Mouse (Mus musculus): ENCODE results near the gene Was.
"Not testable (repeated sequence)": the region's sequence is repeated elsewhere in the genome, so short reads cannot be mapped to it uniquely, and the experiment has no call there.

The Was gene

DNA sequence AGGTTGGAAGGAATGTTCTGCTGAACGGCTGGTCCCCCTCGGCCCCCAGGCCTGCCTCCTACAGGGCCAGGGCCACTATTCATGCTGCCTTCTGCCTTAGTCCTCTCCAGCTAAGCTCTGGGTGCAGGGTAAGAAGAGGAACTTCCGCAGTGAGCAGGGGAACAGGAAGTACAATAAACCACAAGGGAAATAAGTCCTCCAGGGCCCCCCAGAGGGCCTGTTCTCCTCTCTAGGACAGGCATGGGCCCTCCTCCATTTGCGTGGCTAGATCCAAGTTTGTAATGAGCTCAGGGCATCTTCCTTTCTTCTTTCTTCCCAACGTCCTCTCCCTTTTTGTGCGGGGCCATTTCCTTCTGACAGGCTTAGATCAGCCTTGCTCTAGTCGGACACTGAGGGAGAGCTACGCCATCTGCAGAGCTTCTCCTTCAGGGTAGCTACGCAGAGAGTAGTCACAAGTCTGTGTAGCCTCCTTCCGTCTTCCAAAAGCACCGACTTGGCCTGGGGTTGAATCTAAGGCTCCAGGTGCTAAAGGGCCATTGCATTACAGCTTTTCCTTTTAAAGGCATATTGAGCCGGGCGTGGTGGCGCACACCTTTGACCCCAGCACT is at the start of gene Was:
TSS of gene Was (minus strand) at position 153 of the 608 bp plus-strand sequence.
- DNase-seq (ENCODE audit: extremely low read depth, insufficient read length, low spot score): no peak

DNA sequence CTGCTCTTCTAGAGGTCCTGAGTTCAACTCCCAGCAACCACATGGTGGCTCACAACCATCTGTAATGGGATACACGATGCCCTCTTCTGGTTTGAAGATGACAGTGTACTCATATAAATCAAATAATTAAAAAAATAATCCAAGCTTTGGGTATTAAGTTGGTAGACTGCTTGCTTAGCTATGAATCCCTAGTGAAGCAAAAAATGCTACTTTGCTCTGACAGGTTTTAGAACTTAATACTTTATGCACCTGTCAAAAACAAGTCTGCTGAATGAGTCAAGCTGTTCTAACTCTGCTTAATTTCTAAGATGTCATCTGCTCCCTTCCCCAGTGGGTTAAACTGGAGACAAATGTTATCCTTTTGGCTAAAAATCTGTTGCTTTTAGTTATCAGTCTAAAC is 49.2 kb upstream of the Was start:
- no peak for DNase-seq (ENCODE audit: extremely low read depth, insufficient read length, low spot score)

- DNase-seq (ENCODE audit: extremely low read depth, insufficient read length, low spot score): no peak
Observed at GRCm38 (mm10) chrX:8135886-8136285, 45.6 kb upstream of the Was start.

DNA sequence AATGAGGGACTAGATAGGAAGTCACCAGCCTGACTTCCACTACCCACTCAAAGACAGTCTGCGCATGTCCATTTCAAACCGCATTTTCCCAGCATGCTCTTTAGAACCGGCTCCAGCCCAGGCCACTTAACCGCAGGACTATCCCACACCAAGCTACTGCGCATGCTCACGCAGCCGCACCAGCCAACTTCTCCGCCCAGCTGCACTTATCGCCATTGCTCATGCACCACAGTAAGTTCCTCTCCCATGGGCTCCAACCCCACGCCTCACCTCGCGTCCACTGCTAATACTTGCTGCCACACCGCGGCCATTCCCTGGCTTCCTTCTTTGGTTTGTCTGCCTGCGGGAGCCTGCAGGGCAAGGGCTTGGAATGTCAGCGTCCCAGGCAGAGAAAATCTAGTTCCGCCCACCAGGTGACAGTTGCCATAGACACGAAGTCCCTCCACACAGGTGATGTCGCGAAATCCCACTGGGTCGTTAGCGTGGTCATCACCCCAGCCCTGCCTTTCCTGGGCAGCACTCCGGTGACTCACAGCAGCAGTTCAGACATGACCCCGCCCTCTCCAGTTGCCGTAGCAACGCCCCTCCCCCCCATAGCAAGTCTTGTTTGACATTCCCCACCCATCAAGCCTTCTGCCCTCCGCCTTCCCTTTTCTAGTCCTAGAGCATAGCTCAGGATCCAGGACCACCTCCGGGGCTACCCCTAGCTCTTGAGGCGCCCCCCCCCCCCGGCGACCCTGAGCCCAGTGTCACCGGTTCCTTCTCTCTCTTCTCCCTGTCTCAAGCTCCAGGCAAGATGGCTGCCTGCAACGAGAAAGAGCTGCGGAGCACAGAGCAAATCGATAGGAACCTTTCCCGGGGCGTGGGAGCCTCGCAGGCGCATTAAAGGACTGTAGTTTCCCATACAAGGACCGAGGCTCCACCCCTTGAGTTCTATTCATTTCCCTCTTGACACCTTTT is 42.0 kb upstream of the Was start, which contains the start of gene Wdr13:
TSS of gene Wdr13 (minus strand) at position 876 of the 960 bp plus-strand sequence.
- DNase-seq (ENCODE audit: extremely low read depth, insufficient read length, low spot score): peak; percentile 92

- DNase-seq (ENCODE audit: extremely low read depth, insufficient read length, low spot score): no peak
Observed at GRCm38 (mm10) chrX:8131393-8131792, 41.1 kb upstream of the Was start.

DNA sequence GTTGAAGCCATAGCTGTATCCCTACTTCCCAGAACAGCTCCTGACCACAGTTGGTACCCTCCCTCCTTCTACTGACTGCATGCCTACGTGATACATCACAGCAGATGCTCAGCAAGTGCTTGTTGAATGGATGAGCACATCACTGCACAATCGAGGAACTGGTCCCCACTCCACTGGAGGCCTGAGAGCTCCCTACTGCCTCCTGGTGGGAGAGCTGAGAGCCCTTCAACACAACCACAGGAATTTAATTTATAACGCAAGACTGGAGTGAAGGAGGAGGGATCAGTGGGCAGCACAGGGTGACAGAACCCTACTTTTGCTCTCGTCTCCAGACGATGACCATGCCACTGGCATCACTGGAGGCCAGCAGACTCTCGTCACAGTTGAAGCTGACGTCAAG is 34.9 kb upstream of the Was start:
- DNase-seq (ENCODE audit: extremely low read depth, insufficient read length, low spot score): no peak

- DNase-seq (ENCODE audit: extremely low read depth, insufficient read length, low spot score): no peak
Observed at GRCm38 (mm10) chrX:8123821-8124470, 33.6 kb upstream of the Was start.

- no peak for DNase-seq (ENCODE audit: extremely low read depth, insufficient read length, low spot score)
Observed at GRCm38 (mm10) chrX:8117264-8117663, 27.0 kb upstream of the Was start.

DNA sequence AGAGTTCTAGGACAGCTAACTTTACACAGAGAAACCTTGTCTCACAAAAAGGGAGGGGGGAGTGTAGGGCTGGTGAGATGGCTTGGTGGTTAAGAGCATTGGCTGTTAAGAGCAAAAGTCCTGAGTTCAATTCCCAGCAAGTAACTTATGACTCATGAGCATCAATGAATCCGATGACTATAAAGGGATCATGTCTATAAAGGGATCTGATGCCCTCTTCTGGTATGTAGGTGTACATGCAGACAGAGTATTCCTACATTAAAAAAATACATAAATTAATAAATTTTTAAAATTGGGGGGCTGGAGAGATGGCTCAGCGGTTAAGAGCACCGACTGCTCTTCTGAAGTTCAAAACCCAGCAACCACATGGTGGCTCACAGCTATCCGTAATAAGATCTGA is 25.0 kb upstream of the Was start:
- DNase-seq (ENCODE audit: extremely low read depth, insufficient read length, low spot score): no peak

GRCm38 (mm10) chrX:8105019-8105418 is 14.7 kb upstream of the Was start:
- no peak for DNase-seq (ENCODE audit: extremely low read depth, insufficient read length, low spot score)

- no peak for DNase-seq (ENCODE audit: extremely low read depth, insufficient read length, low spot score)
Observed at GRCm38 (mm10) chrX:8102213-8102668, 11.9 kb upstream of the Was start.

DNA sequence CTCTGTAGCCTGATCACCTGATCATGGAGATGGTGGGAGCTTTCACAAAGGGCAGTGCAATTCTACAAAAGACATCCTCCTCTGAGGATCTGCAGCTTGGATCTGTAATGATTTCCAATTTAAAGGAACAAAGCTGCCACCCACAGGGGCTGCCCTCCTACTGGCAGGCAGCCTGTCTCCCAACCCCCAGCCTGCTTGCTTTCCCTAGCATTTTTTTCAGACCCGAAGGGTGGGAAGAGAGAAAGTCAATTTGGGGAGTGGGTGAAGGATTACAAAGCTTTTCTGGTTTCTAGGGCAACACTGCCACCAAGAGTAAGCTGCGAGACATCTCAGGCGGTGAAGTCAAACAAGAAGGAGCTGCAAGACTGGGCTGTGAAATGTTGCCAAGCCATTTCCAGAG is 10.7 kb upstream of the Was start:
- DNase-seq (ENCODE audit: extremely low read depth, insufficient read length, low spot score): no peak

GRCm38 (mm10) chrX:8099435-8099834 is 9.1 kb upstream of the Was start:
- DNase-seq (ENCODE audit: extremely low read depth, insufficient read length, low spot score): no peak

DNA sequence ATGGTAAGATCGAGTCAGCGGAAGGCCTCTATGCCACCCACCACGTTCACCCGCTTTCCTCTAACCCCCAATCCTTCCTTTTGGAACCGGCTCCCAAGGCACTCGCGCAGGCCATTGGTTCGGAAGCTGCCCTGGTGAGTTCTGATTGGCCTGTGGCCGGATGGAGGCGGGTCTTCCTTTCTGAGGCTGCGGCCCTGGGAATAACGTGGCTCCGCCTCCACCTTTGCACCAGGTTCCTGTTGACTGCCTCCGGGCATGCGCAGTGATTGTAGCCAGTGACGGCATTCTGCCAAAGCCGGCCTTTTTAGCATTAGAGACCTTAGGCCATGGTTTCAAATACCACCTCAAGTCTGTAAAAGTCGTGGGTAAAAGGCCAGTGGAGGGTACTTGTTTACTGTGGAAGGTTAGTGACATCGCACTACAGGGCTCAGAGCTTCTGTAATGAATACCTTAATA is 6.5 kb upstream of the Was start:
- peak; percentile 91 for DNase-seq (ENCODE audit: extremely low read depth, insufficient read length, low spot score)

- DNase-seq (ENCODE audit: extremely low read depth, insufficient read length, low spot score): not testable (repeated sequence)
Observed at GRCm38 (mm10) chrX:8096068-8096786, 5.9 kb upstream of the Was start.

DNA sequence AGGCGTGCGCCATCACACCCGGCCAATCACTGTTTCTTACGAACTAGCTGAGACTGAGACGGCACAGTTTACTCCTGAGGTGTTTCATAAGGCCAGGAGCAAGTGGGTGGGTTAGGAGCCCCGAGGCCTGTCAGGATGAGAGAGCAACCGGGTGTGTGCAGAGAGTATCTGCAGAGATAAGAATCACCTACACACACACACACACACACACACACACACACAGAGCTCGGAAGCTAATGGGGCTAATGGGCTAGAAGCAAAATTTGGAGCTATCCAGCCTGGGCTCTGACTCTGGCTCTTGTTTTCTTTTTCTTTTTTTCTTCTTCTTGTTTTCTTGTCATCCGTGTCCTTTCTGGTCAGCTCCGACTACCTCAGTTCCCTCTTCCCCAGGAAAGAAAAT is 5.2 kb upstream of the Was start:
- DNase-seq (ENCODE audit: extremely low read depth, insufficient read length, low spot score): no peak

DNA sequence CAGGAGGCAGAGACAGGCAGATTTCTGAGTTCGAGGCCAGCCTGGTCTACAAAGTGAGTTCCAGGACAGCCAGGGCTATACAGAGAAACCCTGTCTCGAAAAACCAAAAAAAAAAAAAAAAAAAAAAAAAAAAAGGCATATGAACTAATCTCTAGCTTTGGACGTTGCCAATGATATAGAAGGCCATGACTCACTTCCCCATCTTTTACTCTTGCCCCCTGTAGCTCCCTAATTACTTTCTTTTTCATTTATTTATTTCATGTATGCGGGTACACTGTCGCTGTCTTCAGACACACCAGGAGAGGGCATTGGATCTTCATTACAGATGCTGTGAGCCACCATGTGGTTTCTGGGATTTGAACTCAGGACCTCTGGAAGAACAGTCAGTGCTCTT is 653 bp upstream of the Was start:
- not testable (repeated sequence) for DNase-seq (ENCODE audit: extremely low read depth, insufficient read length, low spot score)

- DNase-seq (ENCODE audit: extremely low read depth, insufficient read length, low spot score): no peak
Observed at GRCm38 (mm10) chrX:8089746-8090145, 552 bp downstream of the Was start.

DNA sequence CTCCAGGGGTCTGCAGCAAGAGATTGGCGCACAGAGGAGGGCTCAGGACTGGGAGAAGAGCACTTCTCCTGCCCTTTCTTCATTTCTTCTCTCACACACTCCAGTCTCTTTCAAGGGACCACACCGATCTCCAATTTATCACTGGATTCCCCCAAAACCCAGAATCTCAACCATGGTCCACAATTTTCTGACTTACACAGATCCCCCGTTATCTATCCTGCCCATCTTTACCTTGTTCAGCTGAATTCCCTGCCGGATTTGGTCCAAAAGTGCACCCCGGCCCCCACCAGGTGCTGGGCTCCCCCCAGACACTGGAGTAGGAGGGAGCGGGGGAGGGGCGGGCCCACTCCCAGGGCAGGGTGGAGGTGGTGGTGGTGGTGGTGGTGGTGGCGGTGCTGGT is 4.7 kb downstream of the Was start:
- no peak for DNase-seq (ENCODE audit: extremely low read depth, insufficient read length, low spot score)

GRCm38 (mm10) chrX:8084771-8085259 is 5.5 kb downstream of the Was start:
- DNase-seq (ENCODE audit: extremely low read depth, insufficient read length, low spot score): peak; percentile 28

All from 3134 (cell line).